Mouse (Mus musculus): ENCODE data around the gene Fam71e1. TPM values are rescaled to one million over a fixed set of nuclear protein-coding genes. Genes with fewer than 3 reads are reported as not detected.

Fam71e1 gene
- total RNA-seq, 1 experiment from 2014 or later: not detected

DNA sequence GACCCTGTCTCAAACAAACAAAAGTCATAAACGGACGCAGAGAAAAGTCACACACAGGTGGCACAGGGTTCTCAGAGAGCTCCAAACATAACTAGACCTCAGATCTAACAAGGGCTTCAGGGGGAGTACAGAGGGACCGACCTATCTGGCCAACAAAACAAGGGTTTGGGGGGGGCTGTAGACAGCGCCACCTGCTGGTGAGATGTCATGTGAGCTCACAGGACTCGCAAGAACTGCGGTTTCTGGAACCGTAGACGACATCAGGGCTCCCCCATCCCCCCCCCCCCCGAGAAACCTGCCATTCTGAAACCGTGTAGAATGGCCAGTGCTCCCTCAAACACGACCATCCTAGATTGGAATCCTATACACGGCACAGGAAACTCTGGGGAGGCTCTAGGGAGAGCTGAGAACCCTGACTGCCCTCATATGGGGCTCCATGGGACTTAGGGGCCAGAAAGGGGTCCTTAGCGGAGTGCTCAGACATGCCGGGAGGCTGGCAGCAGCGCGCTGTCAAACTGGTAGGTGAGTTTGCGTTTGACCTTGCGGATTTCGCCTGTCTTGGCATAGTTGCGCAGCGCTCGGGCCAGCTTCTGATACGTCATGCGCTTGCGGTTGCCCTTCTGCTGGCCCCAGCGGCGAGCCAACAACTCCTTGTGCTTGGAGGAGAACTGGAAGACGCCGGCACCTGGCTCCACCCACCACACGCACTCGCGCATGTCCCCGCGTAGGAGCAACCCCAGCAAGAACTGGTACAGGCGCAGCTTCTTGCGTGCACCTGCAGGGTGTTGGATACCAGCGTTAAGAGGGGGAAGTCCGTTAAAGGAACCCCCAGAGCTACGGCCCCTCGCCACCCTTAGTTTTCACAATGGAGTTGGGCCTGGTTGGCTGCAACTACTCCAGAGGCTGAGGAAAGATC lies 31.4 kb downstream of the Fam71e1 start:
- ATAC-seq (replicated peaks in 1 of 2; ENCODE audit: insufficient read depth in 1 of 2, low FRiP score in 2 of 2, low TSS enrichment in 1 of 2, low read depth in 1 of 2, poor library complexity in 2 of 2, severe bottlenecking in 2 of 2): peak; percentile 84 to 86

DNA sequence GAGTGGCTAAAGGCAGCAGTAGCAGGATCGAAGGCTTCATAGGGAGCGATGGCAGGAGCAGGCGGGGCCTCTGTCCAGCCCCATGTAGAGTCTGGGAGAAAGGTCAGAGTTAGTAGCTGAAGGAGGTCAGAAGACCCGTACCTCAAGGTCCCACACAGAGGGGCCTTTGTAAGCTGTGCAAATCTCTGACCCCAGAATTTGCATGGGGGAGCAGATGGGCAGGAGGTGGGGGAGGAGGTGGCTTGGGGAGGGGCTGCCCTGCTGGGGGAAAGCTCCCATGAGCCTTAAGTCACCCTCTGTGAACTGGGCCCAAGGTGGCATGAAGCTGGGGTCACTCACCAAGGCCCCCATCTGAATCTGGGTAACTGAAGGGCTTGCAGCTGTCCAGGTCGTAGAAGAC lies 33.1 kb downstream of the Fam71e1 start:
- ATAC-seq (replicated peaks in 1 of 2; ENCODE audit: insufficient read depth in 1 of 2, low FRiP score in 2 of 2, low TSS enrichment in 1 of 2, low read depth in 1 of 2, poor library complexity in 2 of 2, severe bottlenecking in 2 of 2): no peak

GRCm38 (mm10) chr7:44530507-44530906 lies 34.1 kb downstream of the Fam71e1 start:
- ATAC-seq (replicated peaks in 1 of 2; ENCODE audit: insufficient read depth in 1 of 2, low FRiP score in 2 of 2, low TSS enrichment in 1 of 2, low read depth in 1 of 2, poor library complexity in 2 of 2, severe bottlenecking in 2 of 2): no peak

DNA sequence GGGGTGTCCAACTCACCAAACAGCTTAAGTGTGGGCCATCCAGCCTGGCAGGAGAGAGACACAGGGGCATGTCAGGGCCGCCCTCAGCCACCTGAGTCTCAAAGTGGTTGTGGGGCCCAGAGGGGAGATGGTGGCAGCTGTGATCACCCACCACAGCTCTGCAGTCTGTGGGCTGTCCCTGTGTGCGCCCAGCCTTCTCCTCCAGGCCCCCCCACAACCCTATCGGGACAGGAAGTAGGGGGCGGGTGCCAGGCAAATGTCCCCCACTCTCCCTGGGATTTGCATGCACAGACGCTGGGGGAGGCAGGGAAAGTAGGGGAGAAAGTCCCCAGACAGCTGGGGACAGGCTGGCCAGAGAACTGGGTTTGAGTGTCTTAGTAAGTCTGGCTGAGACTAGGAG lies 34.8 kb downstream of the Fam71e1 start:
- ATAC-seq (replicated peaks in 1 of 2; ENCODE audit: insufficient read depth in 1 of 2, low FRiP score in 2 of 2, low TSS enrichment in 1 of 2, low read depth in 1 of 2, poor library complexity in 2 of 2, severe bottlenecking in 2 of 2): no peak

- ATAC-seq (replicated peaks in 1 of 2; ENCODE audit: insufficient read depth in 1 of 2, low FRiP score in 2 of 2, low TSS enrichment in 1 of 2, low read depth in 1 of 2, poor library complexity in 2 of 2, severe bottlenecking in 2 of 2): no peak
Measured at GRCm38 (mm10) chr7:44531946-44532732, 35.8 kb downstream of the Fam71e1 start, which contains the start of gene Spib. TSS of gene Spib (minus strand) at chr7:44532071.

DNA sequence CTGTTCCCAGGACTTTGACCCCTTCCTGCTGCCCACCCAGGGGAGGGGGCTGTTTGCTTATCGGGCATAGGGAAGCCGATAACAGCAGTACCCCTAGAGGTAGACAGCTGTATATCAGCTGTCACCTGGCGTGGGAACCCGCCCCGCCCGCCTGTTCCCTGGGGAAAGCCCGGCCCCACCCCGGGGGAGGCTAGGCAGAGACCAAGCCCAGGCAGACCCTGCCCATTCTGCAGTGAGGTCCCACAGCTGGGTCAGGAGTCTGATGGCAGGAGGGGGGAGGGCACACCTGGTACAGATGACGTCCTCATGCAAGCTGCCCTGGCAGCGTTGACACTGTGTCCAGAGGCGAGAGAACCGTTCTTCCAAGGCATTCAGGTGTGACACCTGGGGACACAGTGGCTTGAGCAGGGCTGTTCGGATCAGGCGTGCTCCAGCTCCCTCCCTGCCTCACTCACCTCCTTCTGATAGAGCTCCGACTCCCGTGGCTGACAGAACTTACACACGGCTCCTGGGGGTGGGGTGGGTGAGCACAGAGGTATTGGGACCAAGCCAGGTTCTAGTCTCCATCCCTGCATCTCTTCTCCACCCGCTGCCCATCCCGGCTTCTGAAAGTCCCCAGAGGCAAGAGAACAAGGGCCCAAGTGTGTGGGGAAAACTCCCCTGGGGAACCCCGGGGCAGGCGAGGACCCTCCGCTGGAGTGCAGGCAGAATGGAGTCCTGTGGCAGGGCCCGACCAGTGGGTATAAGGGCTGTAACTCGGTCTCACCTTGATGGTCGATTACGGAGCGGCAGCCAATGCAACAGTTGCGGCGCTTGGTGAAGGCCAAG lies 36.8 kb downstream of the Fam71e1 start:
- ATAC-seq (replicated peaks in 1 of 2; ENCODE audit: insufficient read depth in 1 of 2, low FRiP score in 2 of 2, low TSS enrichment in 1 of 2, low read depth in 1 of 2, poor library complexity in 2 of 2, severe bottlenecking in 2 of 2): no peak

- no peak for ATAC-seq (replicated peaks in 1 of 2; ENCODE audit: insufficient read depth in 1 of 2, low FRiP score in 2 of 2, low TSS enrichment in 1 of 2, low read depth in 1 of 2, poor library complexity in 2 of 2, severe bottlenecking in 2 of 2)
Measured at GRCm38 (mm10) chr7:44533746-44534045, 37.3 kb downstream of the Fam71e1 start.

DNA sequence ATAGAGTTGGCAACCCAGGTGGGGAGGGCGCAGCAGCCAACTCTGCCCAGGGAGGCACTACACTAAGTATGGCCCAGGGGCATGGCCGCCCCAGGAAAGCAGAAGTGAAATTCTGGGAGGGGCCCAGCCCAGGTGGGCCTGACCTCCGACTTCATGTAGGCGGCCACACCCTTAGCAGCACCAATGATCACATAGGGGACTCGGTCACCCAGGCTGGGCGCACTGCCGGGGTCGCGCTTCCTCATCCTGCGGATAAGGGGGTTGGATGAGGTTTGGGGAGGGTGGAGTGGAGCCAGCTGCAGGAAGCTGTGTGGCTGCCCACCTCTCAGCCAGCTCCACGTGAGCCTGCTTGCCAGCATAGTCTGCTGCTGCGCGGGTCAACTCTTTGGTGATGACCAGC lies 37.9 kb downstream of the Fam71e1 start:
- ATAC-seq (replicated peaks in 1 of 2; ENCODE audit: insufficient read depth in 1 of 2, low FRiP score in 2 of 2, low TSS enrichment in 1 of 2, low read depth in 1 of 2, poor library complexity in 2 of 2, severe bottlenecking in 2 of 2): peak; percentile 46 to 57

DNA sequence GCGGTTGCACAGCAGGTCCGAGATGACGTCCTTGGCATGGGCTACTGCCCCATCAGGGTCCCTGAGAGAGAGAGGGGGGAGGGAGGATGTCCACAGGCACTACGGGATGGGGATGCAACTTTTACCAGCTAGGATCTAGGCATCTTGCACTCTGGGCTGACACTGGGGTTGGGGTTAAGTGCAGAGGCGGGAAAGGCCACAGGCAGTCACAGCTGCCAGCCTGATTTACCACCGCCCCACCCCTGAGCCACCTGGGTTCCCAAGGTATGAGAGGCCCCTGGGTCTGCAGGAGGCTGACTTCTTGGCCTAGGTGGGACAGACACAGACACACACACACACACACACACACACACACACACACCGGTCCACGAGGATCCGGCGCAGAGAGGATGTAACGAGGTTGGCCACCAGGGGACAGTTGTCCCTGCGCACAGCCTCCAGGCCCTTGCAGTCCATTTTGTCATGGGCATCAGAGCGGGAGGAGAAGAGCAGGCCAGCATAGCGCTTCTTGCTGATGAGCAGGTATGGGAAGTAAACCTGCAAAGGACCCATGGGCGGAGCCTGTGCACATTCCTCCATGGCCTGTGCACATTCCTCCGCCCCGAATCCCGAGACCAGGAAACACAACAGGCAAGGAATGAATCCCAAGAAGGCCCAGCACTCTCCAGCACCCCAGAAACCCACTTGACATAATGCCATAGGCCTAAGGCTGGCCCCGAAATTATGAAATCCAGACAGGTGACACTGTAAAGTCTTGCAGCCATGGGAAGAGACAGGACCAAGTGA lies 38.5 kb downstream of the Fam71e1 start:
- ATAC-seq (replicated peaks in 1 of 2; ENCODE audit: insufficient read depth in 1 of 2, low FRiP score in 2 of 2, low TSS enrichment in 1 of 2, low read depth in 1 of 2, poor library complexity in 2 of 2, severe bottlenecking in 2 of 2): no peak

- ATAC-seq (replicated peaks in 1 of 2; ENCODE audit: insufficient read depth in 1 of 2, low FRiP score in 2 of 2, low TSS enrichment in 1 of 2, low read depth in 1 of 2, poor library complexity in 2 of 2, severe bottlenecking in 2 of 2): no peak
Measured at GRCm38 (mm10) chr7:44535657-44536589, 39.5 kb downstream of the Fam71e1 start.

DNA sequence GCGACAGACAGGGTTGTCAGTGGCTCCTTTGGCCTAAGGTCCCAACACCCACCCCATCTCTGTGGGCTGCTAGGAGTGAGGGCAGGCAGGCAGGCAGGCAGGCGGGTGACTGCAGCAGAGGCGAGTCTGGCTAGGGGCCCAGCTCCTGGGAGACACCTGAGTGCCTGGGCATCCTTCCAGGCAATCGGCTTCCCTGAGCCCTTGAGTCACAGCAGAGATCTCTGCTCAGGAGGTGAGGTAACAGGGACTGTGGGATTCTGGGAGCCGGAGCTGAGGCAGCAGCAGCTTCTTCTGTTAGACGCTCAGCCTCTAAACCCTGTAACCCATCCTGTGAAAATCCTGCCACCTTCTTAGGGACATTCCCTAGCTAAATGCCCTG lies 40.2 kb downstream of the Fam71e1 start:
- ATAC-seq (replicated peaks in 1 of 2; ENCODE audit: insufficient read depth in 1 of 2, low FRiP score in 2 of 2, low TSS enrichment in 1 of 2, low read depth in 1 of 2, poor library complexity in 2 of 2, severe bottlenecking in 2 of 2): no peak

DNA sequence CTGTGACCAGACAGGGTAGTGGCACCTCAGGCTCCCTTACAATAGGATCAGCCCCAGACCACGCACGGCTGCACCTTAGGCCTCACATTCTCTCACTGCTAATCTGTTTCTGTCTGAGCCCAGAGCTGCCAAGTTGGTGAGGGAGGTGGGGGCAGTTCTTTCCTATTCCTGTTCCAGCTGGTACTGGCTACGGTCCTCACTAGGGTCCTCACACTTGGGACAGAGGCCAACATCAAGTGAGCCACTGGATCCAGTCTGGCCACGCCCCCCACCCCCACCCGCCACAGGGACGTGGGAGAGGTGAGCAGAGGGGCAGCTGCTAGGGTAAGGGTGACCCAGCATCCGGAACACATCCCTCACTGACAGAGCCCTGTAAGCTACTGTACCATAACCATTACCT lies 40.6 kb downstream of the Fam71e1 start:
- no peak for ATAC-seq (replicated peaks in 1 of 2; ENCODE audit: insufficient read depth in 1 of 2, low FRiP score in 2 of 2, low TSS enrichment in 1 of 2, low read depth in 1 of 2, poor library complexity in 2 of 2, severe bottlenecking in 2 of 2)

DNA sequence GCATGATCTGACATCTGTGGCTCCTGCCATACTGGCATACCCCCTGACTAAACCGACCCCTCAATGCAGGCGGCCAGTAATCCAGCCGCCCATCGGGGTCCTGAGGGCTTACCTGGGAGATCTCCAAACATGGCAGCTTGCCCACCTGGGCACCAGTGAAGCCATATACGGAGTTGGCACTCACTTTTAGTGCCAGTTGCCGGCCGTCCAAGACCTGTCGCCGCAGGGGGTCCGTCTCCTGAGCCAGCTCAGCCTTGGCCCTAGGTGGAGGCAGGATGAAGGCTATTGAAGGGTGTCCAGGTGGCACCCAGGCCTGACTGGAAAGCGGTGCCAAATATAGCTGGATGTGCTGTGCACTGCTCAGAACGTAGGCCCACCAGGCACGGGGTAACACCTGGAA lies 41.1 kb downstream of the Fam71e1 start:
- no peak for ATAC-seq (replicated peaks in 1 of 2; ENCODE audit: insufficient read depth in 1 of 2, low FRiP score in 2 of 2, low TSS enrichment in 1 of 2, low read depth in 1 of 2, poor library complexity in 2 of 2, severe bottlenecking in 2 of 2)

DNA sequence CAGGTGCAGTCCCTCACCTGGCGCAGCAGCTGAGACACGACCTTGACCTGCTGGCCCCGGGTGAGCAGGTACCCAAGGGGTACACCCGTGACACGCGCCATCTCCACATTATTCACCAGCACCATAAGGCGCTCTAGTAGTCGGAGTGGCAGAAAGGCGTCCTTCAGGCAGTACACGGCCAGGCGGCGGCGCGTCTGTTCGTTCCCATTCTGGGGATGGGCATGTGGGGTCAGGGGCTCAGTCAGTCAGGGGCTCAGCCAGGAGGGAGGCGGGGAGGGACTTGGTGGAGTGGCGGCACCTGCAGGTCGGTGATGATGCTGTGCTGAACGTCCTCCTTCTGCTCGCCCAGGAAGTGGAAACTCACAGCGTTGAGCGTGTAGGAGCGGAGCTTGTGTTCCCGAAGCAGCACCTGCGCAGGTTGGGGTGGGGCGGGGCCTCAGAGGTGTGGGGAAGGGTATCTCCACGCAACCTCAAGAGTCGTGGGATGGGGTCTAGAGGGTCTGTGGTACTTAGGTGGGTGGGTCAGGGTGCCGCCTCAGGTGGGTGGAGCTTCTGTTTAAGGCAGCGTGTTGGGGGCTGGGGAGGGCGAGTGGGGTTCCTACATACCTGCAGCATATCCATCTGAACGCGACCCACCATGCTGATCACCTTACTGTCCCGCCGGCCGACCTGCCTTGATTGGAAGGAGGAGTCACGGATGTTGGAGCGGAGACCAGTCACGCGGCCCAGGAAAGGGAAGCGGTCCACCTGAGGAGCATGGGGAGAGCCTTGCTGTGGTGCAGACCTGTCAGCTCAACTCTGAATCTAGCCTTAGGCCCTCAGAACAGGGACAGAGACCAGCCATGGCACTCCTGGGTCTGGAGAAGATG lies 42.6 kb downstream of the Fam71e1 start:
- ATAC-seq (replicated peaks in 1 of 2; ENCODE audit: insufficient read depth in 1 of 2, low FRiP score in 2 of 2, low TSS enrichment in 1 of 2, low read depth in 1 of 2, poor library complexity in 2 of 2, severe bottlenecking in 2 of 2): no peak

- ATAC-seq (replicated peaks in 1 of 2; ENCODE audit: insufficient read depth in 1 of 2, low FRiP score in 2 of 2, low TSS enrichment in 1 of 2, low read depth in 1 of 2, poor library complexity in 2 of 2, severe bottlenecking in 2 of 2): no peak
Measured at GRCm38 (mm10) chr7:44542555-44542954, 46.2 kb downstream of the Fam71e1 start.

All from hematopoietic stem cell, adult 5-6 weeks (primary cell).